Mouse (Mus musculus) embryonic facial prominence, embryonic 15.5 days (tissue): ENCODE data around the gene Ddx43. TPM values are rescaled to one million over a fixed set of nuclear protein-coding genes. Genes with fewer than 3 reads are reported as not detected.
"Not testable (repeated sequence)": the region's sequence is repeated elsewhere in the genome, so short reads cannot be mapped to it uniquely, and the experiment has no call there.

Source experiments
- ATAC-seq: fragments of 200-750 bp; cut with Nextera tagmentation; 2 replicates; pipeline ENCODE4 v1.8.0; 2017; ENCODE audit warnings: low read depth, moderate TSS enrichment; ENCODE audit not compliant: insufficient number of reproducible peaks, low FRiP score, low TSS enrichment
- H3K27ac ChIP-seq: fragments of 300-500 bp; sonication (generic); replicated peaks from 2 replicates; pipeline ENCODE4 v1.5.1; 2015; ENCODE audit warnings: mild to moderate bottlenecking, inconsistent platforms
- H3K27me3 ChIP-seq: fragments of 300-500 bp; sonication (generic); 2 replicates; pipeline ENCODE4 v1.6.1; 2015; ENCODE audit warnings: inconsistent platforms
- H3K36me3 ChIP-seq: fragments of 300-500 bp; sonication (generic); 2 replicates; pipeline ENCODE4 v1.6.1; 2015; ENCODE audit warnings: mild to moderate bottlenecking, inconsistent platforms
- H3K4me1 ChIP-seq: fragments of 300-500 bp; sonication (generic); 2 replicates; pipeline ENCODE4 v1.6.1; 2015; ENCODE audit warnings: inconsistent platforms
- H3K4me2 ChIP-seq: fragments of 300-500 bp; sonication (generic); replicated peaks from 2 replicates; pipeline ENCODE4 v1.6.1; 2015; ENCODE audit warnings: mild to moderate bottlenecking, inconsistent platforms
- H3K4me3 ChIP-seq: fragments of 300-500 bp; sonication (generic); replicated peaks from 2 replicates; pipeline ENCODE4 v1.5.1; 2015; ENCODE audit warnings: mild to moderate bottlenecking, inconsistent platforms
- H3K9ac ChIP-seq: fragments of 300-500 bp; sonication (generic); 2 replicates; pipeline ENCODE4 v1.6.1; 2015; ENCODE audit warnings: inconsistent platforms
- H3K9me3 ChIP-seq: fragments of 300-500 bp; sonication (generic); replicated peaks from 2 replicates; pipeline ENCODE4 v1.6.1; 2016; ENCODE audit warnings: inconsistent platforms
- WGBS: fragments of 180-500 bp; shearing (Covaris S2); methylation state at CpG from one replicate; pipeline ENCODE4 v1.1.7; 2015; 5-methylcytosine and 5-hydroxymethylcytosine counted together
- polyA plus RNA-seq: library from polyadenylated mRNA; unstranded; fragments of >200 nt; fragmentation: Nextera tagmentation; extraction: Ambion mirVana; gene quantifications from 2 replicates; pipeline ENCODE4 v1.2.1, GENCODE M21; 2015

Ddx43 gene
- polyA plus RNA-seq, 1 experiment from 2014 or later, result 0.28 TPM

- no peak overlapping the region for H3K4me2 ChIP-seq
- no peak overlapping the region for H3K27ac ChIP-seq
- H3K4me3 ChIP-seq, result no peak overlapping the region
- no peaks in the 10 kb centered on the region for H3K9me3 ChIP-seq
- H3K27me3 ChIP-seq, result no peaks in the 10 kb centered on the region
- no peaks in the 10 kb centered on the region for H3K4me1 ChIP-seq
- 58% methylated on average over 2 of the region's 2 CpGs for WGBS
- no peak for ATAC-seq
- no peak overlapping the region for H3K9ac ChIP-seq
- H3K36me3 ChIP-seq, result no peaks in the 10 kb centered on the region
These were observed 35.1 kb upstream of the Ddx43 start for GRCm38 (mm10) chr9:78360484-78360872.

- no peak for ATAC-seq
- H3K4me3 ChIP-seq, result no peak overlapping the region
- H3K27me3 ChIP-seq, result no peaks in the 10 kb centered on the region
- 43% methylated on average over 6 of the region's 6 CpGs for WGBS
- no peak overlapping the region for H3K4me2 ChIP-seq
- H3K27ac ChIP-seq, result no peak overlapping the region
- H3K9me3 ChIP-seq, result no peaks in the 10 kb centered on the region
- H3K36me3 ChIP-seq, result no peaks in the 10 kb centered on the region
- no peak overlapping the region for H3K9ac ChIP-seq
- no peaks in the 10 kb centered on the region for H3K4me1 ChIP-seq
These were observed 32.2 kb upstream of the Ddx43 start for GRCm38 (mm10) chr9:78363374-78363773.

- Histone ChIP-seq H3K27ac (no peak overlapping the region), H3K4me1 (no peaks in the 10 kb centered on the region), H3K4me2 (no peak overlapping the region), H3K27me3 (no peaks in the 10 kb centered on the region), H3K4me3 (no peak overlapping the region), H3K9ac (no peak overlapping the region), H3K9me3 (no peaks in the 10 kb centered on the region), H3K36me3 (no peaks in the 10 kb centered on the region)
- ATAC-seq, result no peak
- WGBS, result 90% methylated on average over 6 of the region's 6 CpGs
These were observed 30.9 kb upstream of the Ddx43 start for GRCm38 (mm10) chr9:78364701-78365100.

GRCm38 (mm10) chr9:78365850-78366544 lies 29.6 kb upstream of the Ddx43 start:
- Histone ChIP-seq H3K36me3 (no peaks in the 10 kb centered on the region), H3K27me3 (no peaks in the 10 kb centered on the region), H3K9ac (no peak overlapping the region), H3K4me1 (no peaks in the 10 kb centered on the region), H3K27ac (no peak overlapping the region), H3K4me3 (no peak overlapping the region), H3K9me3 (no peaks in the 10 kb centered on the region), H3K4me2 (no peak overlapping the region)
- ATAC-seq, result no peak
- WGBS, result 68% methylated on average over 13 of the region's 13 CpGs

GRCm38 (mm10) chr9:78367959-78368358 lies 27.6 kb upstream of the Ddx43 start, which contains the start of gene Dppa5a:
Gene Dppa5a, minus strand, starts transcription at chr9:78368177.
- whole genome bisulfite sequencing, result 94% methylated on average over 16 of the region's 16 CpGs
- H3K27ac ChIP-seq, ATAC-seq: not testable (repeated sequence)

GRCm38 (mm10) chr9:78368671-78369293 lies 26.8 kb upstream of the Ddx43 start:
- no peak overlapping the region for H3K4me2 ChIP-seq
- H3K4me1 ChIP-seq, result no peaks in the 10 kb centered on the region
- no peak overlapping the region for H3K9ac ChIP-seq
- no peak for ATAC-seq
- no peaks in the 10 kb centered on the region for H3K36me3 ChIP-seq
- no peak overlapping the region for H3K4me3 ChIP-seq
- 60% methylated on average over 3 of the region's 3 CpGs for WGBS
- H3K27ac ChIP-seq, result no peak overlapping the region
- H3K9me3 ChIP-seq, result no peaks in the 10 kb centered on the region
- H3K27me3 ChIP-seq, result no peaks in the 10 kb centered on the region

More at GRCm38 (mm10) chr9:78367959-78368358, 27.6 kb upstream of the Ddx43 start, which contains the start of gene Dppa5a:
- not testable (repeated sequence) for H3K27me3 ChIP-seq, H3K36me3 ChIP-seq, H3K4me3 ChIP-seq, H3K9ac ChIP-seq, H3K9me3 ChIP-seq, H3K4me2 ChIP-seq, H3K4me1 ChIP-seq

- Histone ChIP-seq H3K27ac (no peak overlapping the region), H3K36me3 (no peaks in the 10 kb centered on the region), H3K27me3 (no peaks in the 10 kb centered on the region; the same call in 1 of the 2 replicates), H3K4me3 (no peak overlapping the region), H3K4me2 (no peak overlapping the region), H3K9ac (no peak overlapping the region), H3K4me1 (no peaks in the 10 kb centered on the region), H3K9me3 (no peaks in the 10 kb centered on the region)
- 95% methylated on average over 2 of the region's 2 CpGs for WGBS
- no peak for ATAC-seq
These were observed 26.2 kb upstream of the Ddx43 start for GRCm38 (mm10) chr9:78369349-78369748.

GRCm38 (mm10) chr9:78369786-78370185 lies 25.8 kb upstream of the Ddx43 start:
- H3K4me3 ChIP-seq, result no peak overlapping the region
- no peaks in the 10 kb centered on the region; the same call in 1 of the 2 replicates for H3K27me3 ChIP-seq
- H3K27ac ChIP-seq, result no peak overlapping the region
- ATAC-seq, result no peak
- no peaks in the 10 kb centered on the region for H3K36me3 ChIP-seq
- no peaks in the 10 kb centered on the region for H3K9me3 ChIP-seq
- no peaks in the 10 kb centered on the region for H3K4me1 ChIP-seq
- H3K9ac ChIP-seq, result no peak overlapping the region
- H3K4me2 ChIP-seq, result no peak overlapping the region
- WGBS, result 88% methylated on average over 7 of the region's 7 CpGs

- ATAC-seq, result no peak
- H3K4me1 ChIP-seq, result no peaks in the 10 kb centered on the region
- no peaks in the 10 kb centered on the region; the same call in 1 of the 2 replicates for H3K27me3 ChIP-seq
- no peaks in the 10 kb centered on the region for H3K36me3 ChIP-seq
- no peak overlapping the region for H3K27ac ChIP-seq
- no peak overlapping the region for H3K4me3 ChIP-seq
- no peaks in the 10 kb centered on the region for H3K9me3 ChIP-seq
- H3K9ac ChIP-seq, result no peak overlapping the region
- no peak overlapping the region for H3K4me2 ChIP-seq
- WGBS, result 85% methylated on average over 3 of the region's 3 CpGs
These were observed 24.1 kb upstream of the Ddx43 start for GRCm38 (mm10) chr9:78371441-78371840.

GRCm38 (mm10) chr9:78372827-78373504 lies 22.6 kb upstream of the Ddx43 start:
- 80% methylated on average over 10 of the region's 10 CpGs for whole genome bisulfite sequencing
- H3K27ac ChIP-seq, result no peak overlapping the region
- H3K27me3 ChIP-seq, result no peaks in the 10 kb centered on the region; the same call in 1 of the 2 replicates

GRCm38 (mm10) chr9:78374397-78374796 lies 21.2 kb upstream of the Ddx43 start:
- WGBS, result 58% methylated on average over 5 of the region's 5 CpGs
- Histone ChIP-seq H3K27me3 (no peaks in the 10 kb centered on the region; the same call in 1 of the 2 replicates), H3K9ac (no peak overlapping the region), H3K36me3 (no peaks in the 10 kb centered on the region), H3K4me2 (no peak overlapping the region), H3K4me3 (no peak overlapping the region), H3K4me1 (peaks cover 11% of the 10 kb centered on the region), H3K27ac (no peak overlapping the region), H3K9me3 (no peaks in the 10 kb centered on the region)
- ATAC-seq, result no peak

More at GRCm38 (mm10) chr9:78372827-78373504, 22.6 kb upstream of the Ddx43 start:
- ATAC-seq, result no peak
- Histone ChIP-seq H3K4me3 (no peak overlapping the region), H3K9me3 (no peaks in the 10 kb centered on the region), H3K4me2 (no peak overlapping the region), H3K4me1 (peaks cover 5% of the 10 kb centered on the region), H3K9ac (no peak overlapping the region), H3K36me3 (no peaks in the 10 kb centered on the region)
